Mouse (Mus musculus) C2C12 (cell line): ENCODE measurements around the gene Hmg20a.

Source experiments
- CTCF ChIP-seq: IDR thresholded peaks from one replicate; pipeline ENCODE4 v1.5.1; 2011; ENCODE audit not compliant: control insufficient read depth, insufficient read depth, insufficient read length
- MAX ChIP-seq: IDR thresholded peaks from one replicate; pipeline ENCODE4 v1.6.1; 2011; ENCODE audit warnings: mild to moderate bottlenecking, control low read depth
- MYOD1 ChIP-seq: IDR thresholded peaks from one replicate; pipeline ENCODE4 v1.6.1; 2011; ENCODE audit warnings: low read depth; ENCODE audit not compliant: control insufficient read depth, insufficient read length

- TF ChIP-seq CTCF (no peak), MAX (peak; percentile 59), MYOD1 (peak; percentile 82)
These were observed 46.6 kb downstream of the Hmg20a start for GRCm38 (mm10) chr9:56464863-56465654.
